Mouse (Mus musculus): Measurements from ENCODE around the gene Ssbp2. TPM values are rescaled to one million over a fixed set of nuclear protein-coding genes. Genes with fewer than 3 reads are reported as not detected.

Ssbp2 gene
- total RNA-seq, 1 experiment from 2014 or later, result 30.5 TPM

DNA sequence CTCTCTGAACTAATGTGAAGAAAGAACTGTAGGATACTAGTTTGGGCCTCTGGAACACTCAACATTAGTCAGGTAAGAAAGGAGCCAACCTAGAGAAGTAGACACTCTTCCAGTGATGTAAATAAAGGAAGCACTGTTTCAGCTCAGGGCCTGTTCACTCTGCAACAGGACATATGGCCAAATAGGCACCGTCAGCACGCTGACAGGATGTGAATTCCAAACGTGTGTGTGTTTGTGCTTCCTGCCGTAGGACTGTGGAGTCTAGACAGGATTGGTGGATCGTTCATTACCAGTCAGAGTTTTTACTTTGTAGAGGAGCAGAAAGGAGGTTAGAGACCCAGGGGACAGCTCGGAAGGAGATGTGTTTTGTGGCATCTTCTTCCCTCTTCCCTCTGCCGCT is 174.0 kb downstream of the Ssbp2 start:
- no peak for DNase-seq

GRCm38 (mm10) chr13:91635957-91636356 is 175.9 kb downstream of the Ssbp2 start:
- no peak for DNase-seq

DNA sequence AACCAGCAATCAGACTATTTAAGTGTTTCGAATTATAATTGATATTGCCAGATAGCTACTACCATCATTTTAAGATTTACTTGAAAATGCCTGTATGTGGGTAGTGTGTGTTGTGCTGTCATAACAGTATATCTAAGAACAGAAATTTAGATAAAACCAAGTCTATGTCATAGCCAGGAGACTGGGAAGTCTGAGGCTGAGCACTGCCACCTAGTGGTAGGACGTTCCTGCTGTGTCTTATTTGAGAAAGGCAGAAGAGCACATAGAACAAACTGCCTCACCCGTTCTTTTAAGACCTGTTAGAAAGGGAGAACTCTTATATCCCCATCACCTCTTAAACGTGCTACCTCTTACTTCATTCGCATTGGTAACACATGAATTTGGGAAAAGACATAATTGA is 176.7 kb downstream of the Ssbp2 start:
- peak; percentile 79 for DNase-seq

DNA sequence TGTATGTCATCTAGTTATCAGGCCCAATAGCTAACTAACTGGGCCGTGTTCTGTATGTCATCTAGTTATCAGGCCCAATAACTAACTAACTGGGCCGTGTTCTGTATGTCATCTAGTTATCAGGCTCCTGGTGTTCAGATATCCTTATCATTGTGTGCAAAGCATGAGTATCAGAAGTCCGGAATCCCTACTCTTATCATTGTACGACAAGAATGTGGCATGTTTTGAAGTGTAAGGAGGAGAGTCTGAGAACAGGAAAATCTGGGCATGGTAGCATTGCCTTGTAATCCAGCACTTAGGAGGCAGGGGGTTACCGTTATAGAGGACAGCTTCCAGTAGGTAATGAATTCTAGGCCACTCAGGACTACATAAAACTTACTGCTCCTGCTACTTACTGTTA is 178.8 kb downstream of the Ssbp2 start:
- DNase-seq, result no peak

- DNase-seq, result no peak
Observed at GRCm38 (mm10) chr13:91640219-91640618, 180.1 kb downstream of the Ssbp2 start.

DNA sequence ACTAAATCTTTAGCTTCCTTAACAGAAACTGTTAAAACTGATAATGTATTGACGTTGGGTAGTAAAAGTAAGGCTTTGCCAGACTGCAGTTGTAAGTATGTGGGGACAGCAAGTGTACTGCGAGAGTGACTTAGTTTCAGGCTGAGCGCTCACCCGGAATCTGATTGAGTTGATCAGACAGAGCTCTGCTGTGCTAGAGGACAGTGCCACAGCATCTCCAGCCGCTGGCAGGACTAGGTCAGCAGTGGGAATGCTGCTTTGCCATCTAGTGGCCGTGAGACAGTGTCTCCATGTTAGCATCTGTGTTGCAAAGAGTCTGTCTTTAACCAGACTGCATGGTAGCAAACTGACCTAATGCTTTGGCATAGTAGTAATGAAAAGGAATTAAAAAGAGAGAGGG is 188.2 kb downstream of the Ssbp2 start:
- peak; percentile 13 for DNase-seq

GRCm38 (mm10) chr13:91649926-91650325 is 189.8 kb downstream of the Ssbp2 start:
- no peak for DNase-seq

DNA sequence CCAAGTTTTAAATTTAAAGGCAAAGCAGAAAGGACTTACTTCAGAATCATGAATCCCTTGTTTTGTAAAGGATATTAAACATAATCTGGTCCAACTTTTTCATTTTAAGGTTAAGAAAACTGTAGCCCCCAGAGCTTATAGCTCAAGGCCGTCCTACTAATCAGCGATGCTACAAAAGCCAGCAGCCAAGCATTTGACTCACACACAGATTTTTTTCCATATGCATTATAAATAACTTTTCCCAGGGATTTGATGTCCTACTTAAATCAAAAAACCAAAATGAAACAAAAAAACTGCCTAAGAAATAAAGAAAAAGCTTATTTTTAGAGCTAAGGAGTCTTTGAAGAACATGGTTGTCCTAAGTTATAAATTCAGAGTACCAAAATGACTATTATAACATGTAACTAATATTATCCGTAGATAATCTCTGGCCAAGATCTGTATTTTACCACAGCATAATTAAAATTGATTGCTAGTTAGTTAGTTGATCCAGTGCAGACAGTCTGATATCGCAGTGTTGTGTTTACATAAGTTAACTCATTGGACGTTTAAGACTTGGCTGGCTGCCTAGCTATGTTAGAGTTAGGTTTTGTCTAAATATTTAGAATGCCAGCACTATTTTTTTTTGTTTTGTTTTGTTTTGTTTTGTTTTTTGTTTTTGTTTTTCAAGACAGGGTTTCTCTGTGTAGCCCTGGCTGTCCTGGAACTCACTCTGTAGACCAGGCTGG is 201.1 kb downstream of the Ssbp2 start:
- no peak for DNase-seq

DNA sequence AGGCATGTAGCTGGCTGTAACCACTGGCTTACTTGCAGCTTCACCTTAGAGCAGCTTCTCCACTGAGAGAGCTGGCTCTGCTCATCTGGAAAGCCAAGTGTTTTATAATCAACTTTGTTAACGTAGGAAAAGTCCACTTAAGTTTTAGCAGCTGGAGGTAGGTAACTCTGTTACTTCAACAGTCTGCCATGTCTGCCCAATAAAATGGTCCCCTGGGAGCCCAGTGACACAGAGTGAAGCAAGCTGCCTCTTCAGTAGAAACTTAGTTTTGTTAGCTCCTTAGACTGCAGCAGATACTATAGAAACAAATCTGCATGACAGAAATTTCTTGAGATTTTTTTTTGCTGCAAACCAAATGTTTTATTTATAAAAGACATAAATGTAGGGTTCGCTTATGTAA is 202.7 kb downstream of the Ssbp2 start:
- no peak for DNase-seq

- no peak for DNase-seq
Observed at GRCm38 (mm10) chr13:91673241-91673640, 213.2 kb downstream of the Ssbp2 start.

DNA sequence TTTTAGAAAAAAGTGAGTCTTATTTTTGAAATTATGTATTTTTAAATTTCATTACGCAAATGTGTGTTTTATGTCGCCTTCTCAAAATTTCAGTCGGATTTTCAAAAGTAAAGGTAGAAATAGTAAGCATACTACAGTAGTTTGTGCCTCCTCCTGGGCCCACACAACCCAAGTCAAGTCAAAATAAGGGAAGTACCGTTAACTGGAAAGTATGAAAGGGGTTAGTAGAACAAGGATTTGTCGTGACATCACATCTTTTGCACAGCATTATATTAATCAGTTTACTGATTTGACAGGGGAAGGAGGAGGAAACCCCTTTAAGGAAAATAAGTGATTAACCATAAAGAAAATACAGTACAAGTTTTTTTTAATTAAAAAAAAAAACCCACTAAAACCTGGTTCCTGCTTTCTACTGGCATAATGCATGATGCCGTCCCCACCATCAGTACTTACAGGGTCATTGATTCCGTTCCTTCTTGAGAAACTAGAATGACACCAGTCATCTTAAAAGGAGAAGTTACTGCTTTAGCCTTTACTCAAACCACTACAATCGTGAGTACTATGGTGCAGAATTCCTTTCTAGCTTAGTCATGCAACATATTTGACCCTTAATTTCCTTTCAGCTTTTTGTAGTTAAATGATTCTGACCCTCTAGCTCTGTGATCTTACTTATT is 220.8 kb downstream of the Ssbp2 start:
- no peak for DNase-seq

- no peak for DNase-seq
Observed at GRCm38 (mm10) chr13:91681474-91681873, 221.4 kb downstream of the Ssbp2 start.

DNA sequence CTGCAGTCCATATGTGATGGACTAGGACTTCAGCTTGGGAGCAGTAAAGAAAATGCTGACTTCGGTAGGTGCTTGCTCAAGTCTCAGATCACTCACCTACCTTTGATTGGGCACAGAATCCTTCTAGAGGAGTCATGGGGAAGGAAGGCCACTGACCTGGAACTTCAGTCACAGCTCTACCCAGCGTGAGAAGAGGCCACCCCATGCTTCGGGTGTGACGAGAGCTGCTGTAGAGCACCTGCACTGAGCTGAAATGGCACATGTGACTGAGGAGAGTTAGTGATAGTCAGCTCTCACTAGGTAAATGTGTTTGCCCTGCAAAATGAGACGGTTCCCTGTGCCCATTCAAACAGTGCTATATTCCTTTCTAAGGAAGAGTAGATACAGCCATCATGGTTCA is 230.0 kb downstream of the Ssbp2 start:
- no peak for DNase-seq

- no peak for DNase-seq
Observed at GRCm38 (mm10) chr13:91693615-91694014, 233.5 kb downstream of the Ssbp2 start.

- no peak for DNase-seq
Observed at GRCm38 (mm10) chr13:91695406-91695805, 235.3 kb downstream of the Ssbp2 start.

DNA sequence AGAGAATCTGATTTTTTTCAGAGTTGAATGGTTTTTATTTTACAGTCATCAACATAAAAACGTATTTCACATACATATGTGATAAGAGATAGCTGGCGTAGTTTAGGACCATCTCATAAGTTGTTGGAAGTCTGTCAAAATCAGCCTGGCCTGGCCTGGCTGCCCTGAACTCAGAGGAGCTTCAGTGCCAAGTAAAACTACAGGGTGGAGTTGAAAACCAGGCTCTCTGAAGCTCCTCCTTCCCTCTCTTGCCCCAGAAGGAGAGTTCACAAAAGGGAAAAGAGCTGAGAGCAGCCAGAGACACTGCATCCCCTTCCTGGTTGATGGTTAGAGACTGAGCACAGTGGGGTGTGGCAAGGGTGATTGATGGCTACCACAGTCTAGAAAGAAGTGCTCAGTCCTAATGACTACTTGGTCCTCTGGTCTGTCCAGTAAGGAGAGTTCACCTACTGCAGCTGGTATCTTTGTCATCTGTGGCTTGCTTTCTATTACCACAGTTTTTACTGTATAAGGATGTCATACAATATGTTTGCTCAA is 236.1 kb downstream of the Ssbp2 start:
- DNase-seq, result no peak

DNA sequence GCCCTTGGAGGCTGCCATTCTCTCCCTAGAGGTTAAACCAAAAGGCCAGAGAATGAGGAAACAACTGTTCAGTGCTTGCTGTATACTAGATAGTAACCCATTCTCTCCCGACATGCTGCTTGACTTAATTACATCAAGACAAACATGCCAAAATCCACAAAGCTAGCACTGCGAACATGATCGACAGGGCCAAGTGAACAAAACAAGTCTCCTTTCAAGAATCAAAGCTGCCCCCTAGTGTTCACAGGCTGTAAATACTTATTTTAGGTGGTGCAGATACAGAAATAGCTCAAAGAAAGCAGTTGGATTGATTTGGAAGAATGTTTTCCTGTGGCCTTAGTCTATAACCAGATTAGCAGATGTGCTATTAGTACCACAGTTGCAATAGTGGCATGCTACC is 236.9 kb downstream of the Ssbp2 start:
- DNase-seq, result no peak

GRCm38 (mm10) chr13:91702337-91702736 is 242.3 kb downstream of the Ssbp2 start:
- DNase-seq, result no peak

- DNase-seq, result no peak
Observed at GRCm38 (mm10) chr13:91719487-91719886, 259.4 kb downstream of the Ssbp2 start.

DNA sequence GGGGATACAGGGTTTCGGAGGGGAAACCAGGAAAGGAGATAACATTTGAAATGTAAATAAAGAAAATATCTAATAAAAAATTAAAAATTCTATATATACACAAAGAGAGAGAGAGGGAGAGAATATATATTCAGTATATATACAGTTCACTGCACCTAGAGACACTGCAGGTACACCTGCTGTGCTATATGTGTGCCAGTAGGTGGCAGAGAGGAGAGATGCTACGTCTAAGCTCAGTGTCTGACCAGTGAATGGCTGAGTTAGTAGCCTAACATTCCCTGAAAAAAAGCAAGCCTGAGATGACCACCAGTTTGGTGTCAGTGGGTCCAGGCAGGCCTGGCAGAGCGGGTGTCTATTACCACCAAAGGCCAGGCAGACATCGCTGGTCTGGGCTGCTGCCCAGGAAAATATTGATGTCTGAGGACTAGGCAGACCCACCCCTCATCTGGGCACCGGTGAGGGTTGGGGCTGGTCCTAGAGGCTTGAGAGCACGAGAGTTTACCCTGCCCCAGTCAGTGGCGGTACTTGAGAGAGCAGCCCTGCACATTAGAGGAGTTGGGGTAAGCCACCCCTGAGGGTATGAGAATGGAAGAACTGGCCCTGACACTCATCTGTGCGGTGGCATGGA is 263.1 kb downstream of the Ssbp2 start:
- no peak for DNase-seq

GRCm38 (mm10) chr13:91723736-91724119 is 263.6 kb downstream of the Ssbp2 start:
- DNase-seq, result no peak

GRCm38 (mm10) chr13:91724211-91724610 is 264.1 kb downstream of the Ssbp2 start:
- DNase-seq, result no peak

DNA sequence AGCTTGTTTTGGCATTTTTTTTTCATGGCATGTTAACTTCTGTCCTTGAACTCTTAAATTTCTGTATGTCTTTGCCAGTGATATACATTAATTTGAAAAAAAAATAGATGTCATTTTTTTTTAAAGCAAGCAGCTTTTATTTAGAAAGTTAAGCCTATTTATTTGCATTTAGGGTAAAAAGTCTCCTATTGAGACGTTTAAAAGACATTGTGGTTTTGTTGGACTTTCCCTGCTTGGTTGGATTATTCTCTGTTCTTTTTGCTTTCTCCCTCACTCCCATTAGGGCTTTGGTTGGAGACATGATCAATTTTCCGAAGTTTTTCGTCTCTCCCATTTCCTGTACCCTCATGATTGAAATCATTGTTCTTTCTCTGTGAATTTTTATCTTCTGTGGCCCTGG is 265.0 kb downstream of the Ssbp2 start:
- no peak for DNase-seq

All from adrenal gland, postnatal 25 days (tissue).